Mouse (Mus musculus) ES-Bruce4 (cell line): ENCODE measurements around the gene Phkg1.

Experiments
- CTCF ChIP-seq: IDR thresholded peaks from one replicate; pipeline ENCODE4 v1.8.1; 2011; ENCODE audit warnings: low read depth, low read length
- EP300 ChIP-seq: IDR thresholded peaks from 2 replicates; pipeline ENCODE4 v1.6.1; 2011; ENCODE audit warnings: low read depth, low read length; ENCODE audit not compliant: insufficient read depth
- POLR2A ChIP-seq: IDR thresholded peaks from one replicate; pipeline ENCODE4 v1.8.1; 2011; ENCODE audit warnings: low read length; ENCODE audit not compliant: insufficient read depth

- TF ChIP-seq CTCF (peak; percentile 85), POLR2A (no peak), EP300 (0 out of 2 replicates have a peak, but pooled peaks have one; percentile 46)
Observed at GRCm38 (mm10) chr5:129914024-129914423, 15.7 kb upstream of the Phkg1 start.
